Mouse (Mus musculus) right cerebral cortex, postnatal 4 days (tissue): ENCODE measurements around the gene Csmd2.

Experiments
- DNase-seq: peaks from one replicate; pipeline ENCODE4 v3.0.0-alpha.2; 2022

Gene Csmd2

GRCm38 (mm10) chr4:128368088-128368487 is 380.4 kb downstream of the Csmd2 start:
- no peak for DNase-seq

GRCm38 (mm10) chr4:128371766-128372165 is 384.1 kb downstream of the Csmd2 start:
- no peak for DNase-seq

- DNase-seq = no peak
Measured at GRCm38 (mm10) chr4:128373196-128373595, 385.5 kb downstream of the Csmd2 start.

GRCm38 (mm10) chr4:128374051-128374450 is 386.4 kb downstream of the Csmd2 start:
- no peak for DNase-seq

- DNase-seq = no peak
Measured at GRCm38 (mm10) chr4:128378946-128379345, 391.3 kb downstream of the Csmd2 start.

GRCm38 (mm10) chr4:128381331-128381730 is 393.7 kb downstream of the Csmd2 start:
- no peak for DNase-seq

GRCm38 (mm10) chr4:128383800-128384199 is 396.1 kb downstream of the Csmd2 start:
- DNase-seq = no peak

GRCm38 (mm10) chr4:128391484-128391883 is 403.8 kb downstream of the Csmd2 start:
- DNase-seq = no peak

GRCm38 (mm10) chr4:128392279-128392678 is 404.6 kb downstream of the Csmd2 start:
- no peak for DNase-seq

- DNase-seq = no peak
Measured at GRCm38 (mm10) chr4:128393864-128394263, 406.2 kb downstream of the Csmd2 start.

- DNase-seq = no peak
Measured at GRCm38 (mm10) chr4:128396616-128397015, 409.0 kb downstream of the Csmd2 start.

GRCm38 (mm10) chr4:128397804-128398203 is 410.1 kb downstream of the Csmd2 start:
- peak; percentile 30 for DNase-seq

- peak; percentile 32 for DNase-seq
Measured at GRCm38 (mm10) chr4:128398948-128399347, 411.3 kb downstream of the Csmd2 start.

GRCm38 (mm10) chr4:128400016-128400415 is 412.4 kb downstream of the Csmd2 start:
- no peak for DNase-seq

- DNase-seq = no peak
Measured at GRCm38 (mm10) chr4:128401591-128401990, 413.9 kb downstream of the Csmd2 start.

- DNase-seq = no peak
Measured at GRCm38 (mm10) chr4:128402706-128403105, 415.0 kb downstream of the Csmd2 start.

GRCm38 (mm10) chr4:128405576-128405975 is 417.9 kb downstream of the Csmd2 start:
- no peak for DNase-seq

GRCm38 (mm10) chr4:128407084-128407845 is 419.6 kb downstream of the Csmd2 start:
- no peak for DNase-seq

GRCm38 (mm10) chr4:128411941-128412630 is 424.4 kb downstream of the Csmd2 start:
- no peak for DNase-seq

GRCm38 (mm10) chr4:128414741-128415140 is 427.1 kb downstream of the Csmd2 start:
- DNase-seq = no peak

GRCm38 (mm10) chr4:128419988-128420617 is 432.4 kb downstream of the Csmd2 start:
- no peak for DNase-seq

- no peak for DNase-seq
Measured at GRCm38 (mm10) chr4:128422486-128422885, 434.8 kb downstream of the Csmd2 start.

- DNase-seq = peak; percentile 22
Measured at GRCm38 (mm10) chr4:128425339-128425738, 437.7 kb downstream of the Csmd2 start.
